Mouse (Mus musculus): Measurements from ENCODE around the gene Arl3.

Gene Arl3

GRCm38 (mm10) chr19:46572951-46573937 lies at the start of gene Arl3, which contains the start of gene Sfxn2:
Gene Arl3 (minus strand): TSS chr19:46573198.
Gene Sfxn2 (plus strand): TSS chr19:46573365.
- under 1% methylated on average over 67 of the region's 67 CpGs for WGBS

GRCm38 (mm10) chr19:46622659-46623193 lies 49.7 kb upstream of the Arl3 start:
- 22% methylated on average over 12 of the region's 12 CpGs for WGBS

- 54% methylated on average over 19 of the region's 19 CpGs for WGBS
Measured at GRCm38 (mm10) chr19:46621236-46622183, 48.5 kb upstream of the Arl3 start.

- WGBS: 43% methylated on average over 14 of the region's 14 CpGs
Measured at GRCm38 (mm10) chr19:46620016-46620808, 47.2 kb upstream of the Arl3 start.

- 87% methylated on average over 6 of the region's 6 CpGs for WGBS
Measured at GRCm38 (mm10) chr19:46619518-46619917, 46.5 kb upstream of the Arl3 start.

- 55% methylated on average over 19 of the region's 19 CpGs for WGBS
Measured at GRCm38 (mm10) chr19:46619001-46619400, 46.0 kb upstream of the Arl3 start.

GRCm38 (mm10) chr19:46618322-46618721 lies 45.3 kb upstream of the Arl3 start:
- WGBS: 64% methylated on average over 9 of the region's 9 CpGs

GRCm38 (mm10) chr19:46617361-46617760 lies 44.4 kb upstream of the Arl3 start:
- 81% methylated on average over 8 of the region's 8 CpGs for WGBS

GRCm38 (mm10) chr19:46616378-46616777 lies 43.4 kb upstream of the Arl3 start:
- WGBS: 89% methylated on average over 11 of the region's 11 CpGs

- WGBS: 97% methylated on average over 7 of the region's 7 CpGs
Measured at GRCm38 (mm10) chr19:46608158-46608557, 35.2 kb upstream of the Arl3 start.

GRCm38 (mm10) chr19:46607424-46607823 lies 34.4 kb upstream of the Arl3 start:
- 35% methylated on average over 7 of the region's 7 CpGs for WGBS

GRCm38 (mm10) chr19:46606718-46607117 lies 33.7 kb upstream of the Arl3 start:
- WGBS: 93% methylated on average over 13 of the region's 13 CpGs

GRCm38 (mm10) chr19:46602406-46602805 lies 29.4 kb upstream of the Arl3 start:
- 67% methylated on average over 4 of the region's 4 CpGs for WGBS

GRCm38 (mm10) chr19:46601491-46601890 lies 28.5 kb upstream of the Arl3 start:
- 61% methylated on average over 14 of the region's 14 CpGs for WGBS

- WGBS: 43% methylated on average over 4 of the region's 4 CpGs
Measured at GRCm38 (mm10) chr19:46600371-46600770, 27.4 kb upstream of the Arl3 start.

GRCm38 (mm10) chr19:46599375-46600256 lies 26.6 kb upstream of the Arl3 start:
- 2% methylated on average over 22 of the region's 22 CpGs for WGBS

- 1% methylated on average over 22 of the region's 22 CpGs for WGBS
Measured at GRCm38 (mm10) chr19:46598720-46599252, 25.8 kb upstream of the Arl3 start, which contains the start of gene Wbp1l. Gene Wbp1l (plus strand): TSS chr19:46599084.

GRCm38 (mm10) chr19:46598187-46598586 lies 25.2 kb upstream of the Arl3 start:
- 83% methylated on average over 4 of the region's 4 CpGs for WGBS

- WGBS: 96% methylated on average over 9 of the region's 9 CpGs
Measured at GRCm38 (mm10) chr19:46592751-46593439, 19.9 kb upstream of the Arl3 start.

Data from cerebral cortex, adult 2 months (tissue).